Mouse (Mus musculus) CD4-positive helper T cell, adult 2 months (primary cell): Measurements from ENCODE around the gene Sv2c.
"Not testable (repeated sequence)": the region's sequence is repeated elsewhere in the genome, so short reads cannot be mapped to it uniquely, and the experiment has no call there.

ENCODE experiments used
- DNase-seq: peaks from one replicate; pipeline ENCODE4 v3.0.0-alpha.2; 2012; ENCODE audit warnings: low read depth, missing footprints, low spot score

Sv2c gene

DNA sequence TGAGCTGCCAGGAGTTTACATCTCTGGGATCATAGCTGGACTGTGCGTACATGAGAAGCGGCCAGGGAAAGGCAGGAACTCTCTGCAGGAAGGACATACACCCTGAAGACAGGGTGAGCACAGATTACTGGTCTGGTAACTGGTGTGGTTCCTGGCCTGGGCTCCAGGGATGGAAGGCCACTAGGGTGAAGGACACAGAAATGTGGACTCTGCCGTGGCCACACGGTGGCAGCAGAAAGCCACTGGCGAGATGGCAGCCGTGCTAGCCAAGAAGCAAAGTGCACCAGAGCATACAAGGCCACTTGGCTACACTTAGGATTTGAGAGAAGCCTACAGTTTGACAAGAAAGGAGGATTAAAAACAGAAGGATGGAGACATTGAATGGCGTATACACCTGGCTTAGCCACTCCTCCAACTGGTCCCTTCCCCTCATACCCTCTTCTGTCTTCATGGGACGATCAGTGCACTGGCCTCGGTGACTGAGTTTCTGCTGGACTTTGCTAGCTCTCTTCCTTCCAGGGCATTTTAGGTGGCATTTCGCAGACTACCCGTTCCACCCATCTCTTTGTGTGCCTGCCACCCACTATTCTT lies 158.9 kb downstream of the Sv2c start:
- peak; percentile 81 for DNase-seq

- not testable (repeated sequence) for DNase-seq
Observed at GRCm38 (mm10) chr13:95968031-95968430, 164.3 kb downstream of the Sv2c start.

- no peak for DNase-seq
Observed at GRCm38 (mm10) chr13:95966791-95967190, 165.6 kb downstream of the Sv2c start.

DNA sequence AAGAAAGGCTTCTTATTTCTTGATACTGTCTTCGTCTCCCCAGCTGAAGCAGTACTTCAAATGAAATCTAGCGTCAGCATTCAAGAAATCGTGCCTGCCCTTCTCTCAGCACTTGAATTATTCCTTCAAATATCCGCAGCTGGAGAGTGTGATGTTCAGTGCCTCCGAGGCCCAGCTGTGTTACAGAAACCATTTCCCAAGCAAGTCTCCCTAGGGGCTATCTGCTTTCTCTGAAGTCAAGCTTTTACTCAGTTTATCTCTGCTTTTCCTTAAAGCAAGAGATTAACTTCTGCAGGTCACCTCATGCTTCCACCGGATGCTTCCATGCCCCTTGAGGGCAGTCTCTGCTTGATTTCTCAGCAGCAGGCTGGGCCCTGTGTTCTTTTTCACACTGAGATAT lies 166.8 kb downstream of the Sv2c start:
- DNase-seq, result no peak

GRCm38 (mm10) chr13:95965162-95965561 lies 167.2 kb downstream of the Sv2c start:
- peak; percentile 42 for DNase-seq

DNA sequence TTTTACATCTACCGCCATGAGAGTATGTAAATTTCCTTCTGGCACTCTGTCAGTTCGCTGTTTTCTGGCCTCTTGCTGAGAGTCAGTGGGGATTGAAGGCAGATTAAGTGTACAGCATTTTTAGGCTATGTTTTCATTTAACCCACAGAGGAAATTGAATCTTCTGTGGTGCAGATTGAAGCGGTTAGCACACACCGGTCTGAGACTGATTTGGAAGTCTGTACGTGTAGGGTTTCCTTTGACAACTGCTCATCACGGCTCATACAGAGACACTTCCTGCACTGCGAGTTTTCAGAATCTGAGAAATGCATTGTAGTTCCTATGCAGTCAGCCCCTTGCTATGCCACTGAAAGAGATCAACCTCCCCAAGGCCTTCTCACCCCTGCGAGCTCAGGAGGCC lies 168.2 kb downstream of the Sv2c start:
- DNase-seq, result peak; percentile 82

DNA sequence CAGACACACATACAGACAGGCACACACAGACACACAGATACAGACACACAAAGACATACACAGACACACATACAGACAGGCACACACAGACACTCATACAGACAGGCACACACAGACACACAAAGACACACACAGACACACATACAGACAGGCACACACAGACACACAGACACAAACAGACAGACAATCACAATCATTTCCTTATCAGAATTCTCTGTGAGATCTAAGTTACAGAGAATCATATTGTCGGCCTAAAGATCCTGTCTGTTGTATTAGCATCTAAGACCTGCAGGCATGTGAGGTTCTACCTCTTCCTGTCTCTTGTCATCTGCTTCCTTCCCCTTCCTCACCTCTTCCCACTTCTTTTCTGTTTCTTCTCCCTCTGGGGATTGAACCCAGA lies 168.7 kb downstream of the Sv2c start:
- no peak for DNase-seq

GRCm38 (mm10) chr13:95961905-95962304 lies 170.5 kb downstream of the Sv2c start:
- DNase-seq, result peak; percentile 75

DNA sequence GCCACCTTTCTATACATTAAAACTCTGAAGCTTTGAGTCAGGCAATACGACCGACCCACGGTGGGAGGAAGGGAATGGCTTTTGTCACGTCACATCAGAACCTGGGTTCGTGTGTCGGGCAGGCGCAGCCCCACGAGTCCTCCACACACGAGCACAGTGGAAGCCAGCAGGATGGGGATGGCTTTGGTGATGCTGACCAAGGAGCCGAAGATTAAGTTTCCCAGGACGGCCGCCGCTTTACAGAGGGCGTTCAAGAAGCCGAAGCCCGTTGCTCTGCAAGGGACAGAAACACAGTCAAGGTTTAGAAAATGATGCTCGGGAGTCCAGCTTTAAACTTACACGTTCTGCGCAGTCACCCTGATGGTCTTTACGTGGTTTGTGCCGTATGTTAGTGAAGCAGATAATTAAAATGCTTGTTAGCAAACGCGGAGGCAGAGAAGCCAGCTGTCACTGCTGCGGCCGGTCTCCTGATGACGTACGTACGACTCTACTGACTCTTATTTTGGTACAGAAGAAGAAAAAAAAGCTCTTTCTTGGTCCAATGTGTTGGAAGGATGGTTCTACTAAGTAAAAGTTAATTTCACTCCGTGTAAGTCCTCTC lies 171.1 kb downstream of the Sv2c start:
- peak; percentile 74 for DNase-seq

DNA sequence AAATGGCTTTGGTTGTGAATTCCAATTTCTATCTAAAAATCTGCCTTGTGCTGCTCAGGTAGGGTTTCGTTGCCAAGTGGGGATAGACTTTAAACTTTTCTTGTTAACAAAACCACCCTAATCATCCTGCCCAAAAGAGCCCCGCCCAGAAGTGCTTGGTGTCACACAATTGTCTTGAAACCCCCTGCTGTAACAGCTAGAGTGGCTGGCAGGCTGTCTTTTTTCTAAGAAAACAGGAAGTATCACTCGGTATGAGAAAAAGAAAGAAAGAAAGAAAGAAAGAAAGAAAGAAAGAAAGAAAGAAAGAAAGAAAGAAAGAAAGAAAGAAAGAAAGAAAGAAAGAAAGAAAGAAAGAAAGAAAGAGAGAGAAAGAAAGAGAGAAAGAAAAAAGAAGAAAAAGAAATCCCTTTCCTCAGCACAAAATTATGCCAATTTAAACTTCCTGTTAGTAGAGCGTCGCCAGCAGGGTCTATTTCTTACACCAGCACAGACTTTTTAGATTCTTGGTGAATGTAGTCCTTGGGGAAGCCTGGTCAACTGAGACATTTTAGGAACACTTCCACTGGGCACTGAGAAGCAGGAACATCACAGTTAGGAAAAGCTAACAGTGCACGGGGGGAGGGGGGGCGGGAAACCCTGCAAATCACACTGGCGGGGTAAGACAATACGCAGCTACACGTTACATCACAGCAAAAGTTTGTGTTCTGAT lies 171.7 kb downstream of the Sv2c start:
- DNase-seq, result peak; percentile 85

- DNase-seq, result peak; percentile 42
Observed at GRCm38 (mm10) chr13:95959651-95960476, 172.5 kb downstream of the Sv2c start.

DNA sequence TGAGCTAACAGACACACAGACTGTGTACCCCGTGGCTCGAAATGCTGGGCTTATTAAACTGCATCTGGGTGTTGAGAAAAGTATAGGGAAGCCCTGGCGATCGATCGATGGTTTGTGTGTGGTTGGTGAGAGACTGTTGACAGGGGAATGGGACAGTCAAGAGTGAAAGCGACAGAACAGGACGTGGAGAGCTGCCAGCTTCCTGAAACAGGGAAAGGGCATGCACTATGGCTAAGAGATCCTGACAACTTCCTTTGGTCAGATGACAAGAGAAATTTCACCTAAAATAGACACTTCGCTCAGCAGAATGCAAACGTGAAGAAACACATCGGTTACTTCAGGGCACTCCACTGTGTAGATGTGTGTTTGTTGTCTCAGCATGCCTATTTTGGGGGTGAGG lies 175.2 kb downstream of the Sv2c start:
- no peak for DNase-seq

GRCm38 (mm10) chr13:95956327-95956781 lies 176.0 kb downstream of the Sv2c start:
- DNase-seq, result peak; percentile 87

DNA sequence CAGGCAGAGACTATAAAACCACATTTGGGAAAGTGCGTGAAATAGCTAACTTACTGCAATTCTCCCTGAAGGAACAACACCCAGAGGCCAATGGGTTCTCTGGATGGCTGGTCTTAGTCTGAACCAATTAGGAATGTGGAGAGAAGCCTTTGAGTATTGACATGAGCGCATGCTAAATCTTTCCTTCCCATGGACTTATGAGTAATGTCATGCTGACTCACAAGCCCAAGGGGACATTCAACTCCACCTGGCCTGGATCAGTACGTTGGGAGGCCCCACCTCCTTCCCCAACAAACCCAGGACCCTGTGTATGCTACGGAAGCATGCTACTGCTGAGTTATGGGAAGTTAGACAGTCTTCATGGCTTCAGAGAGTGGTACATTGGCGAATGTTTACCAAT lies 177.2 kb downstream of the Sv2c start:
- no peak for DNase-seq

GRCm38 (mm10) chr13:95953636-95954035 lies 178.7 kb downstream of the Sv2c start:
- no peak for DNase-seq

GRCm38 (mm10) chr13:95952263-95952662 lies 180.1 kb downstream of the Sv2c start:
- no peak for DNase-seq

DNA sequence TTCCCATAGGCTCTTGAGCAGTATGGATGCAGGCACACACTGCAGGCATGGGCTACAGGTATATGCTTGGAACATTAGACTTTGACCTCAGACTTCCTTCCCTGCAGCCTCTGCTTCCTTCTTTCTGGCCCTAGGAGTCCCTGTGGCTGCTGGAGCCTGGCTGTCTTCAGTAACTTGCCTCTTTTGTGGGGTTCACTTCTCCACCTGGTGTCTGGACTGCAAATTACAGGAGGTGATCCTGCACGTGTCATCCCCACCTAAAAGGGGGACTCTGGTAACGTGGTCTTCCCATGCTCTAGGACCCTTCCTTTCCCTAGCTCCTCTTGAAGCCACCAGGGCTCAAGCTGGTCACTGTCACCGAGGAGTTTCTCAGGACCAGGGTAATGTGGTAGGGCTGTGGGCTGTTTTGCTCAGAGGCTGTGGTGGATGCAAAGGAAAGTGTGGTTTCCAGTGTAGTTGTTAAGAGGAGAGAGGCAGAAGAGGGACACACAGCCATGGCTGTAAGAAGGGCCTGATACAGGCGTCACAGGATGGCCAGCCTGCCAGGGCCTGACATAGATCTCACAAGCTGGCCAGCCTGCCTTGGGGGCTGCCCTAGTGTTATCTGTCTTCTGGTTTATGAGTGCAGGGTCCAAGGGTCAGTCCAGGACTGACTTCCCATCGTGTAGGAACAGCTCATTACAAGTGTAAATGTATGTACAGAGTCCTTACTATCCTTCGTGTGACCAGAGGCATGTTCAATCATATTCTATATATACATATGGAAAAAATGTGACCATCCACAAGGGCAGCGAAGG lies 181.1 kb downstream of the Sv2c start:
- peak; percentile 68 for DNase-seq

DNA sequence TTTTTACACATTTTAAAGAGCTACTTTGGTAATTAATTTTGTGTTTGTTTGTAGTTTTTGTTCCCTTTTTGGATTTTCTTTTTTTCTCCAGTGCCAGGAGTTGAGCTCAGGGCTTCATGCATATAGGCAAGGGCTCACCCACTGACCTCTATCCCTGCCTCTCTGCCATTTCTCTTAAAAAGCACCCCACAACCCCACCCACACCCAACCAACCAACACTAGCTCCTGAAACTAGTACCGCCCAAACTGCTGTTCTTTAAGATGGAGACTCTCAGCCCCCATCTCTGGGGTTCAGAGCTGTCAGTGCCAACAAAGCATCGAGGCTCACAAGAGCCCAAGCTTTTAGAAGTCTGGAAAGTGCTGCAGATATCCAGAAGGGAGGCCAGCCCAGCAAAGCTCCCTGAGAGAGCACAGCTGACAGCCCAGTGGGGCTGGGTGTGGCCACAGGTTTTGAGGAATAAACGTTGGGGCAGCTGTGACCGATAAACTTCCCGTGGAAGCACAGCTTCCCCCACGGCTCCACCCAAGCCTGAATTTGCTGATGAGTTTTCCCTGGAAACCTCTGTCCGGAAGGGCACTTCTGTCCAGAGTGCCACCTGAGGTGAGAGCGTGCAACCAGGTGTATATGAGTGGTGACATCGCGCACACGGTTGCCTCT lies 181.8 kb downstream of the Sv2c start:
- DNase-seq, result no peak

DNA sequence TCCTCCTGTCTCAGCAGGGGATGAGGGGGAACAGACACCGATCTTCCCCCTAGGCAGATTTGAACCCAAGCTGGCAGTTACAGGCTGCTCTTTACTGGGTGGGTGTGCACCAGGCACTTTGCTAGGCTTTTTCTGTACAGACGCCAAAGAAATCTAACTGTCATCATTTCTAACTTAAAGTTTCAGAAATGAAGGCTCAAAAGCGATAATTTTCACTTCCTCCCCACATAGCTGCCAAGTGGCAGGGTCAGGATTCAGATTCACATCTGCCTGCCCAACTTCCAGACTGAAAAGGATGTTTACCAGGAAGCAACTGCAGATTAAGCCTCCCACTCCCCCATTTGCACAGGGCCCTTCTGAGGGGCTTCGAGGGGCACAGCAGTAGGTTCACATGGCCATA lies 183.0 kb downstream of the Sv2c start:
- DNase-seq, result no peak

DNA sequence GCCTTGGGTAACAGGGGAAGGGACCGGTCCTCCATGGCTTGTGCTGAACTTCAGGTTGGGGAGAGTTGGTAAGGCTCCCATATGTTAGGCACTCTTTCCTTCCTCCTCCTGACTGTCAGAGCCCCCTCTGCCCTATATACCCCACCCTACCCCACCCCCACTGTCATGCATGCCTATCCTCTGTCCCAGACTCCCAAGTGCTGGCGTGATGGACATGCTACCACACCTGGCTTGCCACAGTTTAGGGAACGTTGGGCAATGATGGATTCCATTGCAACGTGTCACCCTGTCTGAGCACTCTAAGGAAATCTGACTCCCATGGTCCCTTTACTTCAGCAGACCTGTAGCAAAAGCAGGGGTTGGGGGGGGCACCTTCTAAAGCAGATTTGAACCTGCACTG lies 183.6 kb downstream of the Sv2c start:
- no peak for DNase-seq

DNA sequence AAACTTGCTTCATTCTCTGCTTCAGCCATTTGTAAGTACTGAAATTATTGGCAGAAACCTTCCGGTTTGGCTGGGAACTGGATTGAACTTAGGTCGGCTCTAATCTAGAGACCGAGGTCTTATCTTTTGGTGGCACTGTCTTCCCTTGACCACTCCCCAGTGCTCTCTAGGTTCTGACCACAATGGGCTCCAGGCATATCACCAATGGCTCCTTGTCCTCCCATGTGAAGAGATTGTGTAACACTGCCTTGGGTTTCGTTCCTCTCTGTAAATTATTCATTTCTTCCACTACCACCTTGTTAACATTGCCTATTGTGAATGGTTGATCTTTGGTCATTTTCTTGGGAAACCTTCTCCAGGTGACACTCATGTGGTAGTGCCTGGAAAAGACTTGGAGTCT lies 184.0 kb downstream of the Sv2c start:
- no peak for DNase-seq
